Comparison of ENCODE assay signal across 8 mouse cellular contexts in genomic region chr4:134591506-134592061, GRCm38 (mm10). TPM values are rescaled to one million over a fixed set of nuclear protein-coding genes. Genes with fewer than 3 reads are reported as not detected.
DNase-seq lines count a peak whose midpoint lies in the region; ATAC-seq and TF ChIP-seq lines count a peak whose summit lies in the region.

No protein-coding gene starts in this region.

- TF ChIP-seq CTCF in thymus, adult 2 months (IDR thresholded peaks at IDR 0.05; ENCODE audit: borderline replicate concordance, control insufficient read depth, extremely low read depth, insufficient read depth, low read length, poor library complexity): no peak
- no peak for TF ChIP-seq CTCF in liver, postnatal 0 days (IDR thresholded peaks at IDR 0.05; ENCODE audit: low read depth)

- peaks cover 18% of the 10 kb centered on the region for H3K4me1 ChIP-seq in thymus, adult 2 months (replicated peaks; ENCODE audit: control insufficient read depth, insufficient read depth, low read length)
- H3K4me1 ChIP-seq in kidney, embryonic 16.5 days (ENCODE audit: insufficient read depth, low read length): peaks cover 18% of the 10 kb centered on the region
- H3K4me1 ChIP-seq in midbrain, embryonic 13.5 days (replicated peaks): peaks cover 25% of the 10 kb centered on the region
- peaks cover 15% of the 10 kb centered on the region for H3K4me1 ChIP-seq in liver, postnatal 0 days (ENCODE audit: insufficient read depth)

- no peak overlapping the region for H3K4me3 ChIP-seq in thymus, adult 2 months (ENCODE audit: control insufficient read depth, insufficient read depth, low read length)
- H3K4me3 ChIP-seq in kidney, embryonic 16.5 days (ENCODE audit: low read length): no peak overlapping the region
- H3K4me3 ChIP-seq in midbrain, embryonic 13.5 days (replicated peaks): no peak overlapping the region
- H3K4me3 ChIP-seq in liver, postnatal 0 days (ENCODE audit: low read depth, low read length): no peak overlapping the region

- TF ChIP-seq POLR2A in thymus, adult 2 months (IDR thresholded peaks at IDR 0.05; ENCODE audit: control insufficient read depth, extremely low read depth, insufficient read depth, low read length, poor library complexity): no peak

- no peak for TF ChIP-seq EP300 in liver, postnatal 0 days (IDR thresholded peaks at IDR 0.05; ENCODE audit: low read depth)

- 86% methylated on average over 11 of the region's 11 CpGs for WGBS in thymus, adult 2 months
- WGBS in kidney, embryonic 16.5 days: 23% methylated on average over 11 of the region's 11 CpGs
- 54% methylated on average over 11 of the region's 11 CpGs for WGBS in midbrain, embryonic 13.5 days
- WGBS in liver, postnatal 0 days (ENCODE audit: insufficient replicate concordance): 76% methylated on average over 11 of the region's 11 CpGs

- peak; percentile 72 for ATAC-seq in kidney, embryonic 16.5 days (ENCODE audit: low FRiP score, low TSS enrichment)
- peak; percentile 48 for ATAC-seq in midbrain, embryonic 13.5 days
- ATAC-seq in liver, postnatal 0 days: no peak

- H3K9ac ChIP-seq in kidney, embryonic 16.5 days (replicated peaks; ENCODE audit: low read length): no peak overlapping the region
- no peak overlapping the region for H3K9ac ChIP-seq in midbrain, embryonic 13.5 days (replicated peaks)
- H3K9ac ChIP-seq in liver, postnatal 0 days (replicated peaks): no peak overlapping the region

- no peaks in the 10 kb centered on the region for H3K36me3 ChIP-seq in thymus, adult 2 months (ENCODE audit: control insufficient read depth, insufficient read depth, low read length)
- H3K36me3 ChIP-seq in kidney, embryonic 16.5 days (ENCODE audit: insufficient read depth, low read length): no peaks in the 10 kb centered on the region
- no peaks in the 10 kb centered on the region for H3K36me3 ChIP-seq in midbrain, embryonic 13.5 days
- no peaks in the 10 kb centered on the region; the same call in 1 of the 2 replicates for H3K36me3 ChIP-seq in liver, postnatal 0 days (replicated peaks; ENCODE audit: insufficient read depth, low read length)

- H3K4me2 ChIP-seq in kidney, embryonic 16.5 days (replicated peaks; ENCODE audit: low read depth, low read length): no peak overlapping the region
- no peak overlapping the region for H3K4me2 ChIP-seq in midbrain, embryonic 13.5 days (replicated peaks)
- no peak overlapping the region for H3K4me2 ChIP-seq in liver, postnatal 0 days (ENCODE audit: low read depth, low read length)

- H3K27me3 ChIP-seq in thymus, adult 2 months (ENCODE audit: control insufficient read depth, insufficient read depth, low read length): no peaks in the 10 kb centered on the region
- H3K27me3 ChIP-seq in kidney, embryonic 16.5 days (ENCODE audit: insufficient read depth, low read length): no peaks in the 10 kb centered on the region
- H3K27me3 ChIP-seq in midbrain, embryonic 13.5 days: no peaks in the 10 kb centered on the region
- no peaks in the 10 kb centered on the region for H3K27me3 ChIP-seq in liver, postnatal 0 days (ENCODE audit: insufficient read depth, low read length)

- H3K9me3 ChIP-seq in kidney, embryonic 16.5 days (ENCODE audit: low read length): no peaks in the 10 kb centered on the region
- H3K9me3 ChIP-seq in midbrain, embryonic 13.5 days: no peaks in the 10 kb centered on the region
- no peaks in the 10 kb centered on the region for H3K9me3 ChIP-seq in liver, postnatal 0 days (ENCODE audit: low read length)

- DNase-seq in thymus, postnatal 25 days: peak; percentile 5
- no peak for DNase-seq in thymus, adult 2 months
- DNase-seq in cerebellum, postnatal 36 days: peak; percentile 98 to 99
- peak; percentile 80 to 87 for DNase-seq in heart, adult 9 months (ENCODE audit: low spot score in 2 of 2)
- DNase-seq in T-cell, adult 2 months (ENCODE audit: low spot score): no peak
- no peak for DNase-seq in liver, postnatal 0 days

- H3K27ac ChIP-seq in thymus, adult 2 months (ENCODE audit: control insufficient read depth, insufficient read depth, low read length): no peak overlapping the region
- peak overlapping the region; percentile 78 for H3K27ac ChIP-seq in kidney, embryonic 16.5 days (ENCODE audit: low read length)
- H3K27ac ChIP-seq in midbrain, embryonic 13.5 days: peak overlapping the region; percentile 59
- H3K27ac ChIP-seq in liver, postnatal 0 days (ENCODE audit: low read depth): no peak overlapping the region

RNA-seq across cellular contexts. Expression of gene Selenon, which starts 39.6 kb away (rescaled TPM):
- 7.9 and 9.1 TPM in 2 replicates for polyA plus RNA-seq in thymus, adult 2 months (2012; rRNA removed)
- polyA plus RNA-seq in kidney, embryonic 16.5 days (2015; fragmentation: Nextera tagmentation; extraction: Ambion mirVana): 9.5 and 9.7 TPM in 2 replicates
- polyA plus RNA-seq in midbrain, embryonic 13.5 days (2015; fragmentation: Nextera tagmentation; extraction: Ambion mirVana): 11.1 and 11.5 TPM in 2 replicates
- polyA plus RNA-seq in liver, postnatal 0 days (2015; fragmentation: Nextera tagmentation; extraction: Ambion mirVana): 2.8 TPM in 2 replicates

RNA-seq across cellular contexts. Expression of gene Mtfr1l, which starts 56.4 kb away (rescaled TPM):
- 69.2 and 77.3 TPM in 2 replicates for polyA plus RNA-seq in thymus, adult 2 months (2012; rRNA removed)
- polyA plus RNA-seq in kidney, embryonic 16.5 days (2015; fragmentation: Nextera tagmentation; extraction: Ambion mirVana): 126 and 127 TPM in 2 replicates
- polyA plus RNA-seq in midbrain, embryonic 13.5 days (2015; fragmentation: Nextera tagmentation; extraction: Ambion mirVana): 149 and 155 TPM in 2 replicates
- 56.9 and 60.3 TPM in 2 replicates for polyA plus RNA-seq in liver, postnatal 0 days (2015; fragmentation: Nextera tagmentation; extraction: Ambion mirVana)

Comparison
In these comparisons a context has a peak if more than half of its experiments do, and no peak if none do; other contexts are left out.
1. DNase-seq: peak in thymus, postnatal 25 days (single experiment), cerebellum, postnatal 36 days (2 of 2) and heart, adult 9 months (2 of 2); none in thymus, adult 2 months (single experiment), T-cell, adult 2 months (single experiment) and liver, postnatal 0 days (single experiment).
2. H3K27ac ChIP-seq: peak in kidney, embryonic 16.5 days (single experiment) and midbrain, embryonic 13.5 days (single experiment); none in thymus, adult 2 months (single experiment) and liver, postnatal 0 days (single experiment).